26 mouse cellular contexts compared by ENCODE assay signal in genomic region chr6:72255294-72255693, GRCm38 (mm10). TPM values are rescaled to one million over a fixed set of nuclear protein-coding genes. Genes with fewer than 3 reads are reported as not detected.
A peak's percentile ranks its signal among the peaks of the same experiment; 100 is the strongest.
DNase-seq lines count a peak whose midpoint lies in the region; ATAC-seq and TF ChIP-seq lines count a peak whose summit lies in the region.
"Had no signal": no experiment of that assay in that cellular context is flagged by ENCODE, and none has a peak within 500 bp of the region (broad histone marks: within the 10 kb centered on the region; RNA-seq: fewer than 3 reads in every experiment).

No protein-coding gene starts in this region.

- H3K36me3 ChIP-seq in heart, embryonic 14.5 days (ENCODE audit: control insufficient read depth, insufficient read depth, low read length) = no peaks in the 10 kb centered on the region
- no peaks in the 10 kb centered on the region for H3K36me3 ChIP-seq in heart, embryonic 11.5 days (ENCODE audit: control insufficient read depth, insufficient read depth, low read length)
- H3K36me3 ChIP-seq: liver, embryonic 12.5 days; neural tube, embryonic 15.5 days had no signal

- 0 out of 2 replicates have a peak overlapping the region, but pooled peaks have one; percentile 13 for H3K9ac ChIP-seq in heart, embryonic 14.5 days (ENCODE audit: low read length)
- no peak overlapping the region for H3K9ac ChIP-seq in heart, embryonic 11.5 days (ENCODE audit: low read depth, low read length)
- H3K9ac ChIP-seq: liver, embryonic 12.5 days; lung, embryonic 14.5 days; neural tube, embryonic 15.5 days had no signal

- no peak overlapping the region for H3K4me2 ChIP-seq in heart, embryonic 14.5 days (ENCODE audit: low read length)
- no peak overlapping the region for H3K4me2 ChIP-seq in heart, embryonic 11.5 days
- H3K4me2 ChIP-seq: liver, embryonic 12.5 days; lung, embryonic 14.5 days; midbrain, embryonic 11.5 days; neural tube, embryonic 15.5 days had no signal

- H3K27me3 ChIP-seq in heart, embryonic 14.5 days (ENCODE audit: control insufficient read depth, insufficient read depth, low read length) = no peaks in the 10 kb centered on the region
- H3K27me3 ChIP-seq in heart, embryonic 11.5 days (ENCODE audit: control insufficient read depth, insufficient read depth, low read length) = no peaks in the 10 kb centered on the region

- H3K4me1 ChIP-seq in heart, embryonic 14.5 days (ENCODE audit: control insufficient read depth in 2 of 2, insufficient read depth in 2 of 2, low read length in 2 of 2) = peaks cover 26 to 39% of the 10 kb centered on the region in 2 experiments
- H3K4me1 ChIP-seq in heart, embryonic 11.5 days (ENCODE audit: control insufficient read depth, insufficient read depth, low read length) = peaks cover 17% of the 10 kb centered on the region
- H3K4me1 ChIP-seq: liver, embryonic 12.5 days; neural tube, embryonic 15.5 days had no signal

- peak; percentile 79 for DNase-seq in cerebellum, adult 11-12 months
- no peak for DNase-seq in cerebellum, postnatal 4 days (ENCODE audit: low spot score in 2 of 2)
- DNase-seq in brain, adult 2 months (ENCODE audit: low read depth, low spot score) = peak; percentile 70
- DNase-seq in cerebellum, postnatal 14 days = peak; percentile 76 to 86
- DNase-seq in left cerebral cortex, adult 11 months (ENCODE audit: low spot score) = no peak
- no peak for DNase-seq in left cerebral cortex, adult 2 months (ENCODE audit: extremely low spot score in 1 of 2, low spot score in 2 of 2)
- DNase-seq: kidney, adult 8-10 months; kidney, postnatal 4 days; lung, embryonic 14.5 days; right cerebral cortex, postnatal 25 days; thymus, postnatal 14 days had no signal

- TF ChIP-seq CTCF in left cerebral cortex, adult 2 months (IDR thresholded peaks at IDR 0.05) = no peak

- H3K9me3 ChIP-seq in heart, embryonic 14.5 days (ENCODE audit: control insufficient read depth, low read length) = no peaks in the 10 kb centered on the region
- H3K9me3 ChIP-seq in heart, embryonic 11.5 days (replicated peaks; ENCODE audit: control insufficient read depth, low read length) = no peaks in the 10 kb centered on the region
- H3K9me3 ChIP-seq: liver, embryonic 12.5 days; neural tube, embryonic 15.5 days had no signal

- ATAC-seq in heart, embryonic 14.5 days (ENCODE audit: insufficient number of reproducible peaks, insufficient read depth, low FRiP score, low read depth) = no peak
- ATAC-seq in heart, embryonic 11.5 days (replicated peaks; ENCODE audit: insufficient number of reproducible peaks, low FRiP score, low TSS enrichment) = no peak

- 50% methylated on average over 6 of the region's 6 CpGs for WGBS in heart, embryonic 14.5 days
- WGBS in heart, embryonic 11.5 days (ENCODE audit: insufficient replicate concordance) = 59% methylated on average over 6 of the region's 6 CpGs

- peak overlapping the region in 1 of 2 experiments; percentile 48; a peak in 1 of 4 replicates for H3K27ac ChIP-seq in heart, embryonic 14.5 days (replicated peaks in 1 of 2; ENCODE audit: control insufficient read depth in 1 of 2, insufficient read depth in 1 of 2, low read depth in 2 of 2, low read length in 2 of 2)
- no peak overlapping the region for H3K27ac ChIP-seq in heart, embryonic 11.5 days (ENCODE audit: low read depth, low read length)
- no peak overlapping the region for H3K27ac ChIP-seq in left cerebral cortex, adult 2 months
- H3K27ac ChIP-seq: liver, embryonic 12.5 days; macrophage; neural tube, embryonic 15.5 days had no signal

- H3K4me3 ChIP-seq in heart, embryonic 14.5 days (ENCODE audit: control insufficient read depth in 1 of 2, insufficient read depth in 1 of 2, low read depth in 1 of 2, low read length in 2 of 2) = no peak overlapping the region
- no peak overlapping the region for H3K4me3 ChIP-seq in heart, embryonic 11.5 days (ENCODE audit: low read depth, low read length)
- no peak overlapping the region for H3K4me3 ChIP-seq in left cerebral cortex, adult 2 months
- H3K4me3 ChIP-seq: erythroblast, embryonic 14.5 days; liver, embryonic 12.5 days; neural tube, embryonic 15.5 days had no signal

- intact Hi-C loops in left cerebral cortex, adult 2 months (cut with DNase I) = no loop called here

RNA-seq across cellular contexts. Expression of gene Atoh8, which starts 19.9 kb away (rescaled TPM):
- 8.9 and 12.0 TPM in 2 replicates for polyA plus RNA-seq in heart, embryonic 14.5 days (2014; fragmentation: Nextera tagmentation; extraction: Ambion mirVana)
- 11.6 and 11.8 TPM in 2 replicates for polyA plus RNA-seq in heart, embryonic 11.5 days (2014; fragmentation: Nextera tagmentation; extraction: Ambion mirVana)
- 1 to 10 TPM; 1.5 to 1.9 TPM for total RNA-seq in left cerebral cortex, adult 2 months (2021)
- total RNA-seq: hematopoietic stem cell, adult 5-6 weeks; MEL had no signal
- polyA plus RNA-seq: erythroblast, embryonic 14.5 days; macrophage had no signal

RNA-seq across cellular contexts. Expression of gene Sftpb, which starts 49.1 kb away (rescaled TPM):
- not detected in 2 replicates for polyA plus RNA-seq in heart, embryonic 14.5 days (2014; fragmentation: Nextera tagmentation; extraction: Ambion mirVana)
- polyA plus RNA-seq in heart, embryonic 11.5 days (2014; fragmentation: Nextera tagmentation; extraction: Ambion mirVana) = 0.23 TPM in 1 of 2 replicates, not detected in the other
- total RNA-seq in left cerebral cortex, adult 2 months (2021) = not detected
- total RNA-seq: adrenal gland, adult 18-20 months; common myeloid progenitor, adult 5-6 weeks; hematopoietic stem cell, adult 5-6 weeks; layer of hippocampus, postnatal 14 days; MEL had no signal
- polyA plus RNA-seq: embryonic facial prominence, embryonic 11.5 days; erythroblast, embryonic 14.5 days; forebrain, embryonic 14.5 days; limb, embryonic 11.5 days; liver, embryonic 12.5 days; macrophage; midbrain, embryonic 11.5 days had no signal

Comparison
In these comparisons a context has a peak if more than half of its experiments do, and no peak if none do; other contexts are left out.
1. DNase-seq: peak in cerebellum, adult 11-12 months (single experiment), brain, adult 2 months (single experiment) and cerebellum, postnatal 14 days (2 of 2); none in cerebellum, postnatal 4 days (0 of 2), left cerebral cortex, adult 11 months (single experiment) and left cerebral cortex, adult 2 months (0 of 2).